Comparison of ENCODE assay signal across 15 mouse cellular contexts in the genomic region with DNA sequence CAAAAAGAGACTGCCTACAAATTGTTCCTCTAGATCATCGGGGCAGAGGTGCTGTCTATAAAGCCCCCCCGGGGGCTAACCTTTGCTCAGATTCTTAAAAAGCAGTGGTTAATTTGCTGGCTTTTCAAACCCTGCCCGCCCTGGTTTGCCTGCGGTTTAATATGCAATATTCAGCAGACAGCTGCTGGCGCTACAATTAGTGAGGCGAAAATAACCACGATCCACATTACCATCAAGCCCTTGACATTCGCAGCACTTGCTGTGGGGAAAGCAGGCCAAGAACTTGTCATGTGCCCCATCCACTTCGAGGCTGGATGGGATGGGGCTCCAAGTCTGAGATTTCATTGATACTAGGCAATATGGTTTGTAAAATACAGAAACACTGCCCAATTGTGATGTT. TPM values are rescaled to one million over a fixed set of nuclear protein-coding genes. Genes with fewer than 3 reads are reported as not detected.
DNase-seq lines count a peak whose midpoint lies in the region; ATAC-seq and TF ChIP-seq lines count a peak whose summit lies in the region.
"Had no signal": no experiment of that assay in that cellular context is flagged by ENCODE, and none has a peak within 500 bp of the region (broad histone marks: within the 10 kb centered on the region; RNA-seq: fewer than 3 reads in every experiment).

No protein-coding gene starts in this region.

- peaks cover 38% of the 10 kb centered on the region for H3K36me3 ChIP-seq in forebrain, embryonic 14.5 days (ENCODE audit: control insufficient read depth, insufficient read depth, low read length)
- H3K36me3 ChIP-seq in myocyte (ENCODE audit: control insufficient read depth, insufficient read depth), result peaks cover 8% of the 10 kb centered on the region

- H3ac ChIP-seq in myocyte (ENCODE audit: control insufficient read depth, insufficient read length), result no peak overlapping the region

- no peak overlapping the region for H3K9ac ChIP-seq in forebrain, embryonic 14.5 days (ENCODE audit: low read length)
- H3K9ac ChIP-seq: heart, embryonic 15.5 days; liver, embryonic 12.5 days had no signal

- peaks cover 32% of the 10 kb centered on the region for H3K4me1 ChIP-seq in forebrain, embryonic 14.5 days (ENCODE audit: control insufficient read depth, insufficient read depth, low read length)

- H3K9me3 ChIP-seq in forebrain, embryonic 14.5 days (replicated peaks; ENCODE audit: control insufficient read depth, low read length), result no peaks in the 10 kb centered on the region
- H3K9me3 ChIP-seq: embryonic facial prominence, embryonic 10.5 days; G1E; heart, embryonic 15.5 days; liver, embryonic 12.5 days had no signal

- TF ChIP-seq POLR2A in myocyte (IDR thresholded peaks at IDR 0.05; ENCODE audit: insufficient read length, low read depth), result no peak

- H3K79me2 ChIP-seq in myocyte (ENCODE audit: control insufficient read depth, insufficient read depth), result no peaks in the 10 kb centered on the region

- DNase-seq in cerebellum, postnatal 10 days, result peak; percentile 58 to 65
- DNase-seq in cerebellum, postnatal 36 days, result no peak
- DNase-seq in layer of hippocampus, adult 2 months (ENCODE audit: low spot score in 2 of 2), result no peak
- DNase-seq in layer of hippocampus, postnatal 25 days (ENCODE audit: extremely low spot score in 1 of 2, low spot score in 1 of 2), result no peak
- peak; percentile 85 for DNase-seq in forebrain, embryonic 14.5 days (ENCODE audit: low spot score)
- no peak for DNase-seq in thymus, postnatal 25 days
- no peak for DNase-seq in right cerebral cortex, adult 2 months (ENCODE audit: low spot score in 2 of 2)
- DNase-seq: cerebellum, adult 9-11 months had no signal

- no peaks in the 10 kb centered on the region for H3K27me3 ChIP-seq in forebrain, embryonic 14.5 days (replicated peaks; ENCODE audit: control insufficient read depth, insufficient read depth, low read length)
- no peaks in the 10 kb centered on the region for H3K27me3 ChIP-seq in myocyte (ENCODE audit: control insufficient read depth, insufficient read depth, insufficient read length)
- H3K27me3 ChIP-seq: heart, embryonic 15.5 days; liver, embryonic 12.5 days had no signal

- H3K4me3 ChIP-seq in layer of hippocampus, adult 2 months, result no peak overlapping the region
- no peak overlapping the region for H3K4me3 ChIP-seq in forebrain, embryonic 14.5 days (ENCODE audit: low read depth, low read length)
- no peak overlapping the region for H3K4me3 ChIP-seq in myocyte
- H3K4me3 ChIP-seq: embryonic facial prominence, embryonic 10.5 days; heart, embryonic 15.5 days; left cerebral cortex, adult 2 months; liver, embryonic 12.5 days had no signal

- 13% methylated on average over 9 of the region's 9 CpGs for WGBS in forebrain, embryonic 14.5 days

- TF ChIP-seq CTCF in layer of hippocampus, adult 2 months (conservative IDR thresholded peaks at IDR 0.05), result no peak

- no peak overlapping the region for H3K4me2 ChIP-seq in forebrain, embryonic 14.5 days (ENCODE audit: low read length)
- no peak overlapping the region for H3K4me2 ChIP-seq in myocyte (ENCODE audit: low read depth)
- H3K4me2 ChIP-seq: heart, embryonic 15.5 days; liver, embryonic 12.5 days had no signal

- H3K27ac ChIP-seq in layer of hippocampus, adult 2 months, result 0 out of 2 replicates have a peak overlapping the region, but pooled peaks have one; percentile 25
- peak overlapping the region; percentile 82 for H3K27ac ChIP-seq in forebrain, embryonic 14.5 days (ENCODE audit: low read depth, low read length)
- H3K27ac ChIP-seq: embryonic facial prominence, embryonic 10.5 days; heart, embryonic 15.5 days; left cerebral cortex, adult 2 months had no signal

- peak; percentile 76 for ATAC-seq in forebrain, embryonic 14.5 days
- ATAC-seq: CD4-positive, CD25-positive, alpha-beta regulatory T cell, adult 4 months; liver, embryonic 12.5 days had no signal

TF ChIP-seq in myocyte, 11 proteins besides CTCF, POLR2A, EP300 and RAD21:
- TF ChIP-seq POLR2AphosphoS2 (IDR thresholded peaks at IDR 0.05; ENCODE audit: insufficient read length, low read depth) (peak; percentile 25), CEBPB (IDR thresholded peaks at IDR 0.05; ENCODE audit: insufficient read depth, poor library complexity, severe bottlenecking) (no peak)
TF ChIP-seq in myocyte: peak in this region for 1.

RNA-seq across cellular contexts. Expression of a gene that starts 7.9 kb away (rescaled TPM):
- total RNA-seq in layer of hippocampus, adult 2 months (2021), result 10 to 100 TPM; 22.0 to 24.3 TPM
- 10 to 100 TPM; 25.9 to 27.7 TPM for total RNA-seq in layer of hippocampus, postnatal 25 days (2021)
- polyA plus RNA-seq in forebrain, embryonic 14.5 days (2014; fragmentation: Nextera tagmentation; extraction: Ambion mirVana), result 51.5 and 53.1 TPM in 2 replicates
- 3.9 TPM for polyA plus RNA-seq in myocyte (2012; fragmentation: generic; extraction: Trizol)

RNA-seq across cellular contexts. Expression of a gene that starts 17.1 kb away (rescaled TPM):
- 1 to 10 TPM in 1 of 2 experiments, under 1 TPM in 1; 0.86 to 1.9 TPM for total RNA-seq in layer of hippocampus, adult 2 months (2021)
- total RNA-seq in layer of hippocampus, postnatal 25 days (2021), result 1 to 10 TPM; 1.9 to 2.2 TPM
- 61.8 and 74.2 TPM in 2 replicates for polyA plus RNA-seq in forebrain, embryonic 14.5 days (2014; fragmentation: Nextera tagmentation; extraction: Ambion mirVana)
- 46.9 TPM for polyA plus RNA-seq in myocyte (2012; fragmentation: generic; extraction: Trizol)

RNA-seq across cellular contexts. Expression of a gene that starts 17.3 kb away (rescaled TPM):
- total RNA-seq in layer of hippocampus, adult 2 months (2021), result 10 to 100 TPM; 27.7 to 28.5 TPM
- 10 to 100 TPM; 22.8 to 25.9 TPM for total RNA-seq in layer of hippocampus, postnatal 25 days (2021)
- 37.8 and 38.6 TPM in 2 replicates for polyA plus RNA-seq in forebrain, embryonic 14.5 days (2014; fragmentation: Nextera tagmentation; extraction: Ambion mirVana)
- polyA plus RNA-seq in myocyte (2012; fragmentation: generic; extraction: Trizol), result 28.3 TPM

RNA-seq across cellular contexts. Expression of a gene that starts 40.4 kb away (rescaled TPM):
- under 1 TPM; 0.47 to 0.61 TPM for total RNA-seq in layer of hippocampus, adult 2 months (2021)
- under 1 TPM; 0.26 to 0.49 TPM for total RNA-seq in layer of hippocampus, postnatal 25 days (2021)
- polyA plus RNA-seq in forebrain, embryonic 14.5 days (2014; fragmentation: Nextera tagmentation; extraction: Ambion mirVana), result 0.10 and 0.28 TPM in 2 replicates
- polyA plus RNA-seq in myocyte (2012; fragmentation: generic; extraction: Trizol), result 0.24 TPM

Comparison
In these comparisons a context has a peak if more than half of its experiments do, and no peak if none do; other contexts are left out.
1. DNase-seq: peak in cerebellum, postnatal 10 days (2 of 2) and forebrain, embryonic 14.5 days (single experiment); none in cerebellum, postnatal 36 days (0 of 2), layer of hippocampus, adult 2 months (0 of 2), layer of hippocampus, postnatal 25 days (0 of 2), thymus, postnatal 25 days (single experiment) and right cerebral cortex, adult 2 months (0 of 2).